Mouse (Mus musculus) CH12F3 (cell line): ENCODE results near the gene Krtap4-7.
"Not testable (repeated sequence)": the region's sequence is repeated elsewhere in the genome, so short reads cannot be mapped to it uniquely, and the experiment has no call there.

Experiments used
- in situ Hi-C: fragments of 300-500 bp; cut with MboI; formaldehyde crosslinking; loops from 2 replicates; pipeline ENCODE4 v1.14.3; 2020; ENCODE audit warnings: low sequenced_read_pairs

Gene Krtap4-7

GRCm38 (mm10) chr11:99603208-99603607 lies 40.7 kb downstream of the Krtap4-7 start, which contains the start of gene Gm11938:
Gene Gm11938 (minus strand): TSS chr11:99603308.
- in situ Hi-C loops: not testable (repeated sequence)

DNA sequence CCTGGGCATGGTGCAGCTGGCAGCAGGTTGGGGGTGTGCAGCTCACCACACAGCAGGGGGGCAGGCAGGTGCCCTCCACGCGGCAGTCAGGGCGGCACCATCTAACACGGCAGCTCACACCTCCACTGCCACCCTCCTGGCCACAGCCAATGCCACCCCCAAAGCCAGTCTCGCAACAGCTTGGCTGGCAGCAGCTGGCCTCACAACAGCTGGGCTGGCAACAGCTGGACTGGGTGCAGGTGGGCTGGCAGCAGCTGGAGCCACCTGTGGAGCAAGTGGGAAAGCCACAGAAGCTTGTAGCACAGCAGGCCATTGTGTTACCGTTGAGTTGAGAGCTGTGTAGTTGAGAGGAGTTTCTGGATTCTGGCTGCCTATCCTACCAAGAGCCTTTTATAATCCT lies 46.1 kb downstream of the Krtap4-7 start, which contains the start of gene Krtap9-3:
Gene Krtap9-3 (minus strand): TSS at position 364 of the 400 bp plus-strand sequence.
- in situ Hi-C loops: not testable (repeated sequence)
